Mouse (Mus musculus) common myeloid progenitor, adult 5-6 weeks (primary cell): ENCODE results near the gene Cldn13. TPM values are rescaled to one million over a fixed set of nuclear protein-coding genes. Genes with fewer than 3 reads are reported as not detected.
"Not testable (repeated sequence)": the region's sequence is repeated elsewhere in the genome, so short reads cannot be mapped to it uniquely, and the experiment has no call there.

ENCODE experiments used
- ATAC-seq: replicated peaks from 2 replicates; pipeline ENCODE4 v1.8.0; 2016; ENCODE audit warnings: low read depth, mild to moderate bottlenecking, moderate TSS enrichment, inconsistent platforms; ENCODE audit not compliant: poor library complexity, severe bottlenecking
- total RNA-seq: library from RNA; stranded (forward); fragments of 200-1000, 187-1606 nt; gene quantifications from 2 replicates; pipeline ENCODE4 v1.2.3, GENCODE M21; 2017

Gene Cldn13
- total RNA-seq: 30.1 and 31.1 TPM in 2 replicates

DNA sequence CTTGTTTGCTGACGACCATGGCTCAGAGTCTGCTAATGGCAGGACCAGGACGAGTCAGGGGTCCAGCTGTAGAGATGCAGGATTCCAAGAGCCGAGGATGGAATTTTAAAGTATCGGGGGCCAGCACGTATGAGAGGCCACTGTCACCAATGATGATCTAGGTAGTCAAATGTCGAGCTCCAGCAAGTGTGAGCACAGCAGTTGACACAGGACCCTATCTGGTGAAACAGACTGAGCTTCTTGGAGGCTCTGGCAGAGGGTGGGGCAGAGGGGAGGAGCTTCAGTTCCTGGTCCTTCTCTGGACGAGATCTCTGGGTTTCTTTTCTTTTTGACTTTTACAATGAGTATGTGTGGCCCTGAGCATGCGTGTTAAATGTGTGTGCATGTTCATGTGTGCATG lies at the start of gene Cldn13:
Cldn13 (minus strand) TSS at position 216 of the 400 bp plus-strand sequence.
- ATAC-seq: no peak

DNA sequence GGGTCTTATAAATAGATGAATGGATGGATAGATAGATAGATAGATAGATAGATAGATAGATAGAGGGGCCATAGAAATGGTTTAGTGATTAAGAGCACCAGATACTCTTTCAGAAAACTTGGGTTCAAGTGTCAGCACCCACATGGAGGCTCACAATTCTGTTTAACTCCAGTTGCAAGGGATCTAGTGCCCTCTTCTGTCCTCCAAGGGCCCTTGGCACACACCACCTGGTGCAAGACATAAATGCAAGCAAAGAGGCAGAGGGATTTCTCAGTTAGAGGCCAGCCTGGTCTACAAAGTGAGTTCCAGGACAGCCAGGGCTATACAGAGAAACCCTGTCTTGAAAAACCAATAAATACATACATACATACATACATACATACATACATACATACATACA lies 49.3 kb upstream of the Cldn13 start:
- not testable (repeated sequence) for ATAC-seq

DNA sequence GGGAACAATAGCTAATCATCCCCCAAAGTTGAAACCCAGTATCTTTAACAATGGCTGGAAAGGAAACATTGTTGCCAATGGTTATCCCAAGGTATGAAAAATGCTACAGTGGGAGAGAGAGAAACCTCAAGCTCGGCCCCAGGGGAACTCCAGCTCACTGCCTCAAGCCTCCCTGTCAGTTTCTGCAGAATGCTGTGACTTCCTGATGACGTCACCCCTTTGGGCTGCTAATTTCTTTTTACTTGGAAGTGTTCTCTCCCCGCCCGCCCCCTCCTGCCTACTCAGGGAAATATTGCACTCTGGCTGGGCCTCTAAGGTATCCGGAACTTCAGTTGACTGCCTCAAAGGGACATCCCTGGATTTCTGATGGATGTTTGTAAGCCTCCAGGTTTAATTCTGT lies 48.2 kb upstream of the Cldn13 start:
- no peak for ATAC-seq

DNA sequence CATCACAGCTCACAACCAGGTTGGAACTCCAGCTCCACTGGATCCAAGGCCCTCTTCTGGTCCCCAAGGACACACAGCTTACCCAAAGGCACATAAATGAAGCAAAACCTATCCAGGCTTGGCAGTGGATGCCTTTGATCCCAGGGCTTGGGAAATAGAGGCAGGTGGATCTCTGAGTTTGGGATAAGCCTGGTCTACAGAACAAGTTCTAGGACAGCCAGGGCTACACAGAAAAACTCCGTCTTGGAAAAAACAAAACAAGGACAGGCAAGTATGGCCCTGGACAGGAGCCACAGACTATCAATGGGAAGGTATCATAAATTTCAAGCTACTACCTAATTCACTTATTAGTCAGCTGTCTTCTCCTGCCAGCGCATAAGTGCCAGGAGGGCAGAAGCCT lies 46.2 kb upstream of the Cldn13 start:
- no peak for ATAC-seq

DNA sequence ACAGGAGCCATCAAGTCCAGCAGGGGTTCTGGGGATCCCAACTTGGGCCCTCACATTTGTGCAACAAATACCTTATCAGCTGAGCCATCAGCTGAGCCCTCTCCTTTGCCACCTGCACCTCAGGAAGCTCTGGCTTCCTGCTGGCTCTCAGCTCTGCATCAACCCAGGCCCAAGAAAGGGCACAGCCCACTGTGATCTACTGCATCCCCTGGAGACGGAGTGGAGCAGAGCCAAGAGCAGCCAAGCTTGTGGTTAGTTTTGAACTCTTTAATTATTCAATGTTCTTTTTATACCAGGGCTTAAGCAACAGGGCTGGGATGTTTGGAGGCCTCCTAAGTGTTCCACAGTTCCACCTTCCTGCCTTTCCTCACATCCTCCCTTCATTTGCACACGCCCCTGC lies 45.1 kb upstream of the Cldn13 start:
- peak; percentile 53 for ATAC-seq

DNA sequence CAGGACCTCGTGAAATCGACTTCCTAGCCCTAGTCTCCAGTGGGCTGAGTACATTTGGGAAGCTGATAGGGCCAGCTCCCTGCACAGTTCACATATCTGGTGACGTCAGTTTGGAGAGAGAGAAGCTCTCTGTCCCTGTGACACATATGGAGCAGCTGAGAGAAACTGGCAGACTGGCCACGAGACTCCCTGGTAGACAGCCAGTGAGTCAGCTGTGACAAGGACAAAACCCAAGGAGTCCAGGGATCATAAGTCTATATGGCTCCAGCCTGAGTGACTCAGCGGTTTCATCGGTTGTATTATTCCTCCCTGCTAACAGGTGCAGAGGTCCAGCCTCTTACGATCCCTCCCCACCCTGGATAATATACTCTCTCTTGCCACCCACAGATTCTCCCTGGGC lies 43.8 kb upstream of the Cldn13 start:
- peak; percentile 30 for ATAC-seq

DNA sequence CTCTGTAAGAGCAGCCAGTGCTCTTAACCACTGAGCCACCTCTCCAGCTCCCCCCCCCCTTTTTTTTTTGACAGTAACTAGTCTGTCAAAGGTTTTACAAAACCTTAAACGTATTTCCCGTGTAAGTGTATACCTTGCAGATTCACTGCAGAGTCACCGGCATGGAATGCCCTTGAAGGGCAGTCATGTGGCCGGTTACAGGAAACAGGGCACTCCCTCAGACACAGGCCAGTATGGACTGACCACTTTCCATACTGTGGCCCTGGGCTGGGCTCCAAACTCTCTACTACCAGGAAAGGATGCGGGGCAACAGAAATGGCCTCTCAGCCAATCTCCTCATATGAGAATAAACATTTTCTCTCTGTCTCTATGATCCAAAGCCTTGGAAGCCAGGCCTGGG lies 40.2 kb upstream of the Cldn13 start:
- ATAC-seq: no peak

DNA sequence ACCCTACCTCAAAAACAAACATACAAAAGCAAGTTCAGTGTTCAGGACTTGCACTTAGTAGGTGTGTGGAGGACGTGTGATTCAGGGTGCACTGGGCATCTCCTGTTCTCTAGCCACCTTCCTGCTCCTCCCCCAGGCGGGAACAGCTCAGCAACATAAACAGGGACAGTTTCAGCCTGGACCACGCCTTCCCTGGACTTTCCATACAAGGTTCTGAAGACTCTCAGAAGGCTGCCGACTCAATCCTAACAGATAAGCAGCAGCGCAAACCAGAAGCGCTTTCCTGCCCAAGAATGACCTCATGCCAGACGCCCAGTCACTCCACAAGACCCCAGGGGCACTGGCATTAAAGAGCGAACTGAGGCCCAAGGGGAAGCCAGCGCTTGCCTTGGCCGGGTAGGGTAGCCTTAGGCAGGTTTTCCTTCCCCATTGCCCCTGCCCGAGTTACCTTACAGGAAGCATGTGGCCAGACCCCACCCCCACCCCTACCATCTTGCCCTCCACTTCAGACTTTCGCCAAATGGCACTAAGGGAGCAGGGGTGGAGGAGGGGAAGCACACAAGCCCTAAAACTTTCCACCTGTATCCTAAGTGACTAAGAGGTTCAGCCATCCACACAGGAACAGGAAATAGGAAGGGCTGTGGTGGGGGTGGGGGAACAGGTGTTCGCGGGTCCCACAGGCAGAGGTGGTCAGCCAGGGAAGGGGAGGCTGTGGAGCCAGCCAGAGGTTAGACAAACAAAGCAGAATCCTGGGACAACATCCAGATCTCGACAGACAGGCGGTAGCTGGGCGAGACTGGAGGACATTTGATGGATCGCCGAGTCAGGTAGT lies 35.9 kb upstream of the Cldn13 start:
- ATAC-seq: peak; percentile 71

GRCm38 (mm10) chr5:134948085-134948439 lies 32.7 kb upstream of the Cldn13 start:
- ATAC-seq: no peak

GRCm38 (mm10) chr5:134947420-134948084 lies 32.2 kb upstream of the Cldn13 start:
- ATAC-seq: no peak

DNA sequence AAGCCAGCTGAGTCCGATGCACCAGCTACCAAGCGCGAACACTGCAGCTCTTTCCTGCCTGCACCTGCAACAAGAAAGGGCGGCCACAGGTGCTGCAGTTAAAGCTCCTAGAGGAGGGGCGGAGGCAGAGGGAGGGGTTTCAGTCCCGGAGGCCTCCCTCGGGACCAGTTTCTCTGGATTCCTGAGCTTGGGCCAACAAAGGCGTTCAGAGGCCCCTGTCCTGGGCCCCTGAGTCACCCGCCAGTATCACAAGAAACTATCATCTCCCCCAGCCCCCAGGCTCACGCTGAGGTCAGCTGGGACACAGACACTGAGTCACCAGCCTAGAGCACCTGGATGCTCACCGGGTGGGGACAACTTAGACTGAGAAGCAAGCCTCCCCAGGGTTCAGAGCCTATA lies 31.5 kb upstream of the Cldn13 start, which contains the start of gene Cldn4:
Cldn4 (minus strand) TSS at position 78 of the 399 bp plus-strand sequence.
- ATAC-seq: no peak

DNA sequence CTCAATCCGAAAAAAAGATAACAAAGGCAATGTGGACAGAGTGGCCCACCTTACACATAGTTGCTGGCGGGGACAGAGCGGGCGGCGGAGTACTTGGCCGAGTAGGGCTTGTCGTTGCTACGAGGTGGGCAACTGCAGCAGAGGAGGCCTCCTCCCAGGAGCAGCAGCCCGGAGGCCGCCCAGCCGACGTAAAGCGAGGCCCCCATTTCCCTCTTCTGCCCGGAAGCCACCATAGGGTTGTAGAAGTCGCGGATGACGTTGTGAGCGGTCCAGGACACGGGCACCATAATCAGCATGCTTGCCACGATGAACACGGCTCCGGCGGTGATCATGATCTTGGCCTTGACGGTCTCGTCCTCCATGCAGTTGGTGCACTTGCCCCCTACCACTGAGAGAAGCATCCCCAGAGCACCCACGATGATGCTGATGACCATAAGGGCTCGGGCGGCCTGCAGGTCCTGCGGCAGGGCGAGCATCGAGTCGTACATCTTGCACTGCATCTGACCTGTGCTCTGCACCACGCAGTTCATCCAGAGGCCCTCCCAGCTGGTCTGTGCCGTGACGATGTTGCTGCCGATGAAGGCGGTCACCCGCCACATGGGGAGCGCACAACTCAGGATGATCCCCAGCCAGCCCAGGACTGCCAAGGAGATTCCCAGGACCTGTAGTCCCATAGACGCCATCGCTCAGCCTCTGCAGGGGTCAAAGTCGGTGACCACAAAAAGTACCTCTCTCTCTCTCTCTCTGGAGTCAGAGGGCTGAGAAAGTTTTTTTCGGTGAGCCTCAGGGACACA lies 30.9 kb upstream of the Cldn13 start:
- no peak for ATAC-seq

DNA sequence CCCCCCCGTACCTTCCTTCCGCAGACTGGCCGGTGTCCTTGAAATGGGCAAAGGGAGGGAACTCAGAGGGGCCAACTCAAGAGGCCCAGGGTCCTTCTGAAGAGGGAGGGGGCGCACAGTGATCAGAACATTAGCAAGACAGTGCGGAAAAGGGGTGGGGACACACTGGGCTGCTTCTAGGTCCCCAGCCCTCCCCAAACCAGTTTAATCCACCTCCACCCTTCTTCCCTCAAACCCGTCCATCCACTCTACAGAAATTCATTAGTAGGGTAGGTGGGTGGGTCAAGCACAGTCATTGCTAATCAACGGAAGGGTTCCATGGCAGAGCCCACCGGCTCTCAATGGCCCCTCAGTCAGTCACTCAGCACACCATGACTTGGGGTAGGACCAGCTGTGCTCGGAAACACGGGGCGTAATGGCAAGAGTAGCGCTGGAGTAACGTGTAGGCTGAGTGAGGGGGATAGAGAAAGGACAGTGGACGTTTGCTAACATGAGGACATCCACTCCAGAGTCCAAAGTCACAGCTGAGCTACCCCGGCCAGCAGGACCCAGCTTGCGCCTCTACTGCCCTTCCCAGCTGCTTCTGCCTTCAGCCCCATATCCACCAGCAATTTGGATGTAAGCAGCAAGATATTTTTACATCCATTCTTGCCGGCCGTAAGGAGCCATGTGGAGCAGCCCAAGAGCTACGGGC lies 30.1 kb upstream of the Cldn13 start:
- ATAC-seq: no peak

- ATAC-seq: no peak
Measured at GRCm38 (mm10) chr5:134944179-134944578, 28.9 kb upstream of the Cldn13 start.

DNA sequence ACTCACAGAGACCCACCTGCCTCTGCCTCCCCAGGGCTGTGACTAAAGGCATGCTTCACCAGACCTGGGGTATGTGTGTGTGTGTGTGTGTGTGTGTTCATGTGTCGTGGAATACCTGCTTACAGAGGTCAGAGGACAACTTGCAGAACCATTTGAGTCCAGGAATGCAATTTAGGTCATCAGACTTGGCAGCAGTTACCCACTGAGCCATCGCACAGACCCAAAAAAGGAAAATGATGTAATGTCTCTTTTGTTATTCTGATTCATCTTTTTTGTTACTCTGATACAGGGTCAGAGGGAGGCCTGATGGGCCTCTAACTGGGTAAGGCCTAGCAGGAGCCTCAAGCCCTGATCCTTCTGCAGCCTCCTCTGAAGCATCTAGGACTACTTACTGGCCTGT lies 27.4 kb upstream of the Cldn13 start:
- no peak for ATAC-seq

GRCm38 (mm10) chr5:134941472-134942209 lies 26.3 kb upstream of the Cldn13 start:
- ATAC-seq: no peak

DNA sequence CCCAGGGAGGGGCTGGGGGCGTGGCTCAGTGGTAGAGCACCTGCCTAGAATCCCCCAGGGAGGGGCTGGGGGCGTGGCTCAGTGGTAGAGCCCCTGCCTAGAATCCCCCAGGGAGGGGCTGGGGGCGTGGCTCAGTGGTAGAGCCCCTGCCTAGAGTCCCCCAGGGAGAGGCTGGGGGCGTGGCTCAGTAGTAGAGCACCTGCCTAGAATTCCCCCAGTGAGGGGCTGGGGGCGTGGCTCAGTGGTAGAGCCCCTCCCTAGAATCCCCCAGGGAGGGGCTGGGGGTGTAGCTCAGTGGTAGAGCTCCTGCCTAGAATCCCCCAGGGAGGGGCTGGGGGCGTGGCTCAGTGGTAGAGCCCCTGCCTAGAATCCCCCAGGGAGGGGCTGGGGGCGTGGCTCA lies 24.2 kb upstream of the Cldn13 start:
- ATAC-seq: not testable (repeated sequence)

- ATAC-seq: no peak
Measured at GRCm38 (mm10) chr5:134939069-134939468, 23.7 kb upstream of the Cldn13 start.

DNA sequence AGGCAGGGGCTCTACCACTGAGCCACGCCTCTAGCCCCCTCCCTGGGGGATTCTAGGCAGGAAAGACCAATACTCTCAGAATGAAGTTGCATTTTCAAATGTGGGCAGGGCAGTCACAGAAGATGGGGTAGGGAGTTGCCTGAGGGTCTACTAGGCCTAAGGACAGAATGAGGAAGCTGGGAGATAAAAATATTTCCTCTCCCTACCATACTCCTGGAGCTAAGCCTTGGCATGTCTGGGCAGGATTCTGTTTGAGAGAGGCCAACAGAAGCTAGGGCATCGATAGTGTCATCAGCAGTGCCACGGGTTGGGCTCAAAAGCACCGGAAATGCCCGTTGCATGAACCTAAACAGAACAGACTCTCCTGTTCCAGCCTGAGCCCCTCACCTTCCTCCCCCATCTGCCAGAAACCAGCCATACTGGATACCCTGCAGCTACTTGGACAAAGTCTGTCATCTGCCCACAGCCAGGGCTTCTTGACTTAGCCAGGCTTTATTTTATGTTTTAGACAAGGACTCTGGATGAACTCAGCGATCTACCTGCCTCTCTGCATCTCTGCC lies 21.4 kb upstream of the Cldn13 start:
- ATAC-seq: peak; percentile 27; the same call in 1 of the 2 replicates
